Mouse (Mus musculus) midbrain, embryonic 11.5 days (tissue): ENCODE measurements around the gene Pyurf. TPM values are rescaled to one million over a fixed set of nuclear protein-coding genes. Genes with fewer than 3 reads are reported as not detected.

Source experiments
- ATAC-seq: fragments of 200-750 bp; cut with Nextera tagmentation; 2 replicates; pipeline ENCODE4 v1.8.0; 2017; ENCODE audit warnings: moderate TSS enrichment, moderate library complexity; ENCODE audit not compliant: low FRiP score
- DNase-seq: peaks from one replicate; pipeline ENCODE4 v3.0.0; 2015; ENCODE audit warnings: low spot score; ENCODE audit errors: missing footprints
- H3K27ac ChIP-seq: fragments of 300-500 bp; sonication (generic); 2 replicates; pipeline ENCODE4 v1.5.1; 2014; ENCODE audit warnings: low read depth, low read length
- H3K27me3 ChIP-seq: fragments of 300-500 bp; sonication (generic); 2 replicates; pipeline ENCODE4 v1.6.1; 2014; ENCODE audit warnings: mild to moderate bottlenecking, low read length, moderate library complexity, mixed read lengths; ENCODE audit not compliant: control insufficient read depth, insufficient read depth
- H3K36me3 ChIP-seq: fragments of 300-500 bp; sonication (generic); 2 replicates; pipeline ENCODE4 v1.6.1; 2014; ENCODE audit warnings: mild to moderate bottlenecking, low read length, moderate library complexity, mixed read lengths; ENCODE audit not compliant: control insufficient read depth, insufficient read depth
- H3K4me1 ChIP-seq: fragments of 300-500 bp; sonication (generic); 2 replicates; pipeline ENCODE4 v1.6.1; 2014; ENCODE audit warnings: low read length; ENCODE audit not compliant: control insufficient read depth, insufficient read depth
- H3K4me2 ChIP-seq: fragments of 300-500 bp; sonication (generic); 2 replicates; pipeline ENCODE4 v1.6.1; 2014; ENCODE audit warnings: mild to moderate bottlenecking, moderate library complexity
- H3K4me3 ChIP-seq: fragments of 300-500 bp; sonication (generic); 2 replicates; pipeline ENCODE4 v1.5.1; 2014; ENCODE audit warnings: low read depth, low read length
- H3K9ac ChIP-seq: fragments of 300-500 bp; sonication (generic); 2 replicates; pipeline ENCODE4 v1.6.1; 2014; ENCODE audit warnings: low read length
- H3K9me3 ChIP-seq: fragments of 300-500 bp; sonication (generic); 2 replicates; pipeline ENCODE4 v1.6.1; 2016; ENCODE audit warnings: low read length; ENCODE audit not compliant: control insufficient read depth
- WGBS: fragments of 180-500 bp; shearing (Covaris S2); extraction: QIAGEN DNeasy Blood & Tissue Kit; methylation state at CpG from one replicate; pipeline ENCODE4 v1.1.7; 2014; 5-methylcytosine and 5-hydroxymethylcytosine counted together
- polyA plus RNA-seq: library from polyadenylated mRNA; unstranded; fragments of >200 nt; fragmentation: Nextera tagmentation; extraction: Ambion mirVana; gene quantifications from 2 replicates; pipeline ENCODE4 v1.2.1, GENCODE M21; 2014

Gene Pyurf
- polyA plus RNA-seq, 1 experiment from 2014 or later = 17.9 TPM

- H3K4me2 ChIP-seq = no peak overlapping the region
- H3K36me3 ChIP-seq = no peaks in the 10 kb centered on the region; the same call in 1 of the 2 replicates
- DNase-seq = no peak
- no peak overlapping the region for H3K9ac ChIP-seq
- no peaks in the 10 kb centered on the region for H3K9me3 ChIP-seq
- no peak for ATAC-seq
- H3K4me1 ChIP-seq = no peaks in the 10 kb centered on the region
- 89% methylated on average over 3 of the region's 3 CpGs for WGBS
- no peak overlapping the region for H3K27ac ChIP-seq
- no peak overlapping the region for H3K4me3 ChIP-seq
- no peaks in the 10 kb centered on the region for H3K27me3 ChIP-seq
These were observed 1.2 kb upstream of the Pyurf start for GRCm38 (mm10) chr6:57693116-57693515.

GRCm38 (mm10) chr6:57684156-57684555 lies 7.7 kb downstream of the Pyurf start:
- no peak overlapping the region for H3K4me3 ChIP-seq
- no peaks in the 10 kb centered on the region; the same call in 1 of the 2 replicates for H3K36me3 ChIP-seq
- no peaks in the 10 kb centered on the region for H3K4me1 ChIP-seq
- no peak overlapping the region for H3K4me2 ChIP-seq
- ATAC-seq (no peak), DNase-seq (no peak)
- H3K9me3 ChIP-seq = no peaks in the 10 kb centered on the region
- H3K9ac ChIP-seq = no peak overlapping the region
- 79% methylated on average over 1 of the region's 1 CpGs for WGBS
- H3K27me3 ChIP-seq = no peaks in the 10 kb centered on the region
- no peak overlapping the region for H3K27ac ChIP-seq

DNA sequence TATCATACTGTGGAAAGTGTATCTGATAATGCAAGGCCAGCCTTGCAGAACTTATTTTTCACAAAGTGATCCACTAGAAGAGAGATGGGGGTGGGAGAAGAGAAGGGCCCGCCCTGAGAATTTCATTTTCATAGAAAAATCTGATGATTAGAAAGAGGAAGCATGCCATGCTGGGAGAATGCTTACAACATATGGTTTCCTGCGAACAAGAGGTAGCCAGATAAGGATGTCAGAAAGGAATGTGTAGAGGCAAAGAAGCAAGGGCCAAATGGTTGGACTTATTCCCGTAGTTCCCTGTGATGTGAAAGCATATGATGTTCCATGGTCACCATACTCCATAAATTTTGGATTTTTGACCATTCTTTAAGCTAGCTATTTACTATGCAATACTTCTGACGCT lies 30.6 kb downstream of the Pyurf start:
- Histone ChIP-seq H3K4me1 (no peaks in the 10 kb centered on the region), H3K9ac (no peak overlapping the region), H3K4me3 (no peak overlapping the region), H3K4me2 (no peak overlapping the region), H3K27ac (no peak overlapping the region), H3K27me3 (no peaks in the 10 kb centered on the region), H3K9me3 (no peaks in the 10 kb centered on the region), H3K36me3 (no peaks in the 10 kb centered on the region)
- DNase-seq (no peak), ATAC-seq (no peak)
- WGBS = 85% methylated on average over 4 of the region's 4 CpGs

GRCm38 (mm10) chr6:57647256-57647655 lies 44.6 kb downstream of the Pyurf start:
- no peak for DNase-seq
- no peak overlapping the region for H3K27ac ChIP-seq
- no peak for ATAC-seq
- H3K27me3 ChIP-seq = no peaks in the 10 kb centered on the region
- H3K4me2 ChIP-seq = no peak overlapping the region
- H3K4me3 ChIP-seq = no peak overlapping the region
- H3K9me3 ChIP-seq = no peaks in the 10 kb centered on the region
- H3K36me3 ChIP-seq = no peaks in the 10 kb centered on the region
- no peaks in the 10 kb centered on the region for H3K4me1 ChIP-seq
- H3K9ac ChIP-seq = no peak overlapping the region
- 62% methylated on average over 1 of the region's 1 CpGs for WGBS

- H3K4me3 ChIP-seq = no peak overlapping the region
- WGBS = 78% methylated on average over 4 of the region's 4 CpGs
- DNase-seq (no peak), ATAC-seq (peak; percentile 83; the same call in 1 of the 2 replicates)
- no peaks in the 10 kb centered on the region for H3K9me3 ChIP-seq
- no peak overlapping the region for H3K27ac ChIP-seq
- H3K4me2 ChIP-seq = no peak overlapping the region
- no peaks in the 10 kb centered on the region for H3K27me3 ChIP-seq
- no peak overlapping the region for H3K9ac ChIP-seq
- no peaks in the 10 kb centered on the region for H3K4me1 ChIP-seq
- H3K36me3 ChIP-seq = no peaks in the 10 kb centered on the region
These were observed 50.1 kb downstream of the Pyurf start for GRCm38 (mm10) chr6:57641789-57642188.

- no peak overlapping the region for H3K27ac ChIP-seq
- H3K4me3 ChIP-seq = no peak overlapping the region
- no peaks in the 10 kb centered on the region for H3K9me3 ChIP-seq
- no peaks in the 10 kb centered on the region for H3K4me1 ChIP-seq
- no peak overlapping the region for H3K9ac ChIP-seq
- DNase-seq (no peak), ATAC-seq (no peak)
- 45% methylated on average over 1 of the region's 1 CpGs for WGBS
- H3K4me2 ChIP-seq = no peak overlapping the region
- H3K36me3 ChIP-seq = no peaks in the 10 kb centered on the region
- no peaks in the 10 kb centered on the region for H3K27me3 ChIP-seq
These were observed 52.3 kb downstream of the Pyurf start for GRCm38 (mm10) chr6:57639531-57639930.

Other genes with a start within 250 kb of the Pyurf start
- gene Ppm1k, start 156.6 kb downstream of the Pyurf start, polyA plus RNA-seq = 5.6 and 5.7 TPM in 2 replicates
- gene Herc6, start 111.1 kb downstream of the Pyurf start, polyA plus RNA-seq = 2.3 and 3.2 TPM in 2 replicates
- 58.4 and 59.3 TPM in 2 replicates for gene Lancl2, start 10.5 kb upstream of the Pyurf start, polyA plus RNA-seq
- gene Vopp1, start 133.1 kb upstream of the Pyurf start, polyA plus RNA-seq = 61.1 and 71.1 TPM in 2 replicates
- not detected in 2 replicates for gene Vmn1r21, start 158.3 kb upstream of the Pyurf start, polyA plus RNA-seq
- gene Vmn1r22, start 215.9 kb upstream of the Pyurf start, polyA plus RNA-seq = not detected in 2 replicates
- gene Vmn1r23, start 234.8 kb upstream of the Pyurf start, polyA plus RNA-seq = not detected in 2 replicates